In the genomic region with DNA sequence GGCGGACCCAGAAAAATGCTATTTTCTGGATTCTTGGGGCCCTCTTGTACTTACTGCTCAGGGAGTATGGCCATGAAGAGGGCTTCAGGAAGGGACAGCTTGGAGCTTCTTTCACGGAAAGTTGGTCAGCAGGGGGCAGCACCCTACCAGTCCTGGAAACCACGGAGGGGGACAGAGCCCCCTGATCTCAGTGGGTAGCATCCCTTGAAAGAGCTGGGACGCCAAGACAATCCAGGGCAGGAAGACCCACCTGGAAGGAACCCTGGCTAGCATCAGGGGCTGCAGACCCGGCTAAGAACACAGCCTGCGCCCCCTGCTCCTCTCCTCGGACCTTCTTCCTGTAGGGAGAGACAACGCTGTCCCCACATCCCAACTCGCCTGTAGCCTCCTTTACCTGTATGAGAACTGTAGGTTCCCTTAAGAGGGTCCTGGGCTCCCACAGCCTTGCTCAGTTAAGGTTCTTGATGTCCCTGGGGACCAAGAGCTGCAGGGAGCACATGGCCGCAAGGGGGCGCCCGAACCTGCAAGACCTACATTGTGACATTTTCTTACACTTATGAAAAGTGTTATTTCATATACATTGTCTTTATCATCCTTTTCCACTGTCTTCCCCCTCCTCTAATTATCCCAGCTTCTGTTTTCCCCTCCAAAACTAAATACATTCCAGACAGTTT, we compare ENCODE assay signal across 8 mouse cellular contexts. TPM values are rescaled to one million over a fixed set of nuclear protein-coding genes. Genes with fewer than 3 reads are reported as not detected.
DNase-seq lines count a peak whose midpoint lies in the region; ATAC-seq and TF ChIP-seq lines count a peak whose summit lies in the region.

No protein-coding gene starts in this region.

- H3K27me3 ChIP-seq in Patski = no peaks in the 10 kb centered on the region
- H3K27me3 ChIP-seq in hindbrain, embryonic 15.5 days = no peaks in the 10 kb centered on the region

- peak overlapping the region; percentile 70 for H3K4me2 ChIP-seq in hindbrain, embryonic 15.5 days

- POLR2A ChIA-PET in Patski (lab: Charles Lee) = interaction anchor here (0.8 to 1.6 kb wide), 2 partner anchors 285 to 287 kb away, joined by 3 to 4 read pairs; no protein-coding TSS in a partner anchor

- peak overlapping the region; percentile 80 for H3K27ac ChIP-seq in hindbrain, embryonic 15.5 days (replicated peaks)

- H3K36me3 ChIP-seq in hindbrain, embryonic 15.5 days = no peaks in the 10 kb centered on the region

- peaks cover 38% of the 10 kb centered on the region for H3K4me1 ChIP-seq in hindbrain, embryonic 15.5 days (replicated peaks)

- peak overlapping the region; percentile 32 for H3K4me3 ChIP-seq in hindbrain, embryonic 15.5 days

- no peak for DNase-seq in Patski (ENCODE audit: low read depth, low spot score)
- DNase-seq in cerebellum, postnatal 14 days = peak; percentile 93 to 96
- DNase-seq in frontal cortex, postnatal 36 days (ENCODE audit: low spot score in 2 of 2) = peak; percentile 90 to 92
- DNase-seq in layer of hippocampus, postnatal 36 days = peak; percentile 85
- DNase-seq in lung, postnatal 25 days (ENCODE audit: low spot score) = peak; percentile 86
- DNase-seq in retina, embryonic 14.5 days (ENCODE audit: low spot score) = peak; percentile 92
- DNase-seq in thymus, postnatal 36 days = peak; percentile 85 to 89

- H3K9ac ChIP-seq in hindbrain, embryonic 15.5 days = peak overlapping the region; percentile 36; the same call in 1 of the 2 replicates

- TF ChIP-seq CTCF in Patski (IDR thresholded peaks at IDR 0.05) = peak; percentile 91

- ATAC-seq in Patski = no peak
- peak; percentile 71; the same call in 1 of the 2 replicates for ATAC-seq in hindbrain, embryonic 15.5 days (ENCODE audit: low FRiP score, low read depth)

- in situ Hi-C loops in Patski (cut with MboI; ENCODE audit: low pct_unique_long_range_greater_than_20kb) = loop anchor here (5.0 kb wide), 2 partner anchors 226 to 286 kb away; a partner anchor contains a TSS

- WGBS in hindbrain, embryonic 15.5 days = 15% methylated on average over 12 of the region's 12 CpGs

- CTCF ChIA-PET in Patski (lab: Charles Lee) = interaction anchor here (0.6 to 6.5 kb wide), 21 partner anchors 8 to 286 kb away, joined by 3 to 48 read pairs (median 4); a partner anchor contains a TSS

- H3K9me3 ChIP-seq in hindbrain, embryonic 15.5 days = no peaks in the 10 kb centered on the region

RNA-seq across cellular contexts. Expression of a gene that starts 3.1 kb away (rescaled TPM):
- not detected for polyA plus RNA-seq in Patski (2021)
- 0.18 and 0.28 TPM in 2 replicates for polyA plus RNA-seq in hindbrain, embryonic 15.5 days (2015; fragmentation: Nextera tagmentation; extraction: Ambion mirVana)
- not detected for total RNA-seq in layer of hippocampus, postnatal 36 days (2021)

RNA-seq across cellular contexts. Expression of a gene that starts 58.8 kb away (rescaled TPM):
- polyA plus RNA-seq in Patski (2021) = 46.1 TPM
- polyA plus RNA-seq in hindbrain, embryonic 15.5 days (2015; fragmentation: Nextera tagmentation; extraction: Ambion mirVana) = 20.2 and 20.5 TPM in 2 replicates
- 10 to 100 TPM; 52.9 to 56.7 TPM for total RNA-seq in layer of hippocampus, postnatal 36 days (2021)
